Comparison of ENCODE assay signal across 8 mouse cellular contexts in genomic region chr11:12578999-12579576, GRCm38 (mm10).
DNase-seq lines count a peak whose midpoint lies in the region; ATAC-seq and TF ChIP-seq lines count a peak whose summit lies in the region.

No protein-coding gene starts in this region.

- H3K36me3 ChIP-seq in kidney, embryonic 15.5 days, result no peaks in the 10 kb centered on the region
- H3K36me3 ChIP-seq in forebrain, postnatal 0 days (ENCODE audit: insufficient read depth), result no peaks in the 10 kb centered on the region
- no peaks in the 10 kb centered on the region for H3K36me3 ChIP-seq in midbrain, embryonic 13.5 days

- H3K4me1 ChIP-seq in kidney, embryonic 15.5 days, result no peaks in the 10 kb centered on the region
- H3K4me1 ChIP-seq in forebrain, postnatal 0 days (ENCODE audit: insufficient read depth), result no peaks in the 10 kb centered on the region
- H3K4me1 ChIP-seq in midbrain, embryonic 13.5 days (replicated peaks), result peaks cover 3% of the 10 kb centered on the region; the same call in 1 of the 2 replicates

- no peaks in the 10 kb centered on the region for H3K9me3 ChIP-seq in kidney, embryonic 15.5 days (replicated peaks)
- H3K9me3 ChIP-seq in forebrain, postnatal 0 days (ENCODE audit: low read length), result no peaks in the 10 kb centered on the region
- no peaks in the 10 kb centered on the region for H3K9me3 ChIP-seq in midbrain, embryonic 13.5 days

- no peaks in the 10 kb centered on the region for H3K27me3 ChIP-seq in kidney, embryonic 15.5 days
- H3K27me3 ChIP-seq in forebrain, postnatal 0 days (ENCODE audit: insufficient read depth, low read length), result no peaks in the 10 kb centered on the region
- H3K27me3 ChIP-seq in midbrain, embryonic 13.5 days, result no peaks in the 10 kb centered on the region

- no peak overlapping the region for H3K27ac ChIP-seq in kidney, embryonic 15.5 days
- no peak overlapping the region for H3K27ac ChIP-seq in forebrain, postnatal 0 days (ENCODE audit: low read depth, low read length)
- H3K27ac ChIP-seq in midbrain, embryonic 13.5 days, result no peak overlapping the region

- DNase-seq in kidney, adult 9 months, result peak; percentile 7
- peak; percentile 14 to 24 for DNase-seq in adrenal gland, postnatal 36 days
- peak; percentile 88 for DNase-seq in forebrain, postnatal 0 days
- peak; percentile 62 to 71 for DNase-seq in layer of hippocampus, postnatal 36 days
- DNase-seq in natural killer cell, adult 2 months (ENCODE audit: low spot score in 2 of 2), result no peak
- no peak for DNase-seq in urinary bladder, adult 2 months (ENCODE audit: low spot score)

- H3K4me3 ChIP-seq in kidney, embryonic 15.5 days (replicated peaks), result no peak overlapping the region
- H3K4me3 ChIP-seq in forebrain, postnatal 0 days (ENCODE audit: low read depth, low read length), result no peak overlapping the region
- H3K4me3 ChIP-seq in midbrain, embryonic 13.5 days (replicated peaks), result no peak overlapping the region

- 37% methylated on average over 14 of the region's 14 CpGs for WGBS in kidney, embryonic 15.5 days
- WGBS in forebrain, postnatal 0 days, result 25% methylated on average over 14 of the region's 14 CpGs
- WGBS in midbrain, embryonic 13.5 days, result 38% methylated on average over 14 of the region's 14 CpGs

- no peak for ATAC-seq in kidney, embryonic 15.5 days (replicated peaks; ENCODE audit: low FRiP score)
- ATAC-seq in forebrain, postnatal 0 days, result peak; percentile 74
- peak; percentile 65 for ATAC-seq in midbrain, embryonic 13.5 days

- no peak overlapping the region for H3K9ac ChIP-seq in kidney, embryonic 15.5 days
- H3K9ac ChIP-seq in forebrain, postnatal 0 days, result no peak overlapping the region
- H3K9ac ChIP-seq in midbrain, embryonic 13.5 days (replicated peaks), result 0 out of 2 replicates have a peak overlapping the region, but pooled peaks have one; percentile 36

- peak; percentile 91 for TF ChIP-seq CTCF in forebrain, postnatal 0 days (IDR thresholded peaks at IDR 0.05; ENCODE audit: low read depth)

- H3K4me2 ChIP-seq in kidney, embryonic 15.5 days, result no peak overlapping the region
- no peak overlapping the region for H3K4me2 ChIP-seq in forebrain, postnatal 0 days (ENCODE audit: low read depth)
- H3K4me2 ChIP-seq in midbrain, embryonic 13.5 days (replicated peaks), result 0 out of 2 replicates have a peak overlapping the region, but pooled peaks have one; percentile 13

Comparison
In these comparisons a context has a peak if more than half of its experiments do, and no peak if none do; other contexts are left out.
1. DNase-seq: peak in kidney, adult 9 months (single experiment), adrenal gland, postnatal 36 days (2 of 2), forebrain, postnatal 0 days (single experiment) and layer of hippocampus, postnatal 36 days (2 of 2); none in natural killer cell, adult 2 months (0 of 2) and urinary bladder, adult 2 months (single experiment).